Comparison of ENCODE assay signal across 8 mouse cellular contexts in the genomic region with DNA sequence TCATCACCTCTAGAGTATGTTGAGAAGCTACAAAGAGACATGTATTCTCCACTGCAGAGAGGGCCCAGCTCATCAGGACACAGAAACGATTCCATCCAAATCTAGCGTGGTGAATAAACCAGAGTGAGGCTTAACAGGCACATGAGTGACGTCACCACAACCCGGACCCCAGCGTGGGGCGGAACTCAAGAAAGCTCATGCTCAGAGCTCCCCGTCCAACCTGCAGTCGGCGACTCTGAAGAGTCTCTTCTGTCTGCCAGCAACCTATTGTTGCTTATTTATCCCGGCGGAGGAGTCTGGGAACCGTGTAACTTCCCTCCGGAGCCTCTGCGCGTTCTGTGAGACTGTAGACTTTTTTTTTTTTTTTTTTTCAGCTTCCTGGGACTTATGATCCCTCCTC. TPM values are rescaled to one million over a fixed set of nuclear protein-coding genes. Genes with fewer than 3 reads are reported as not detected.
DNase-seq lines count a peak whose midpoint lies in the region; TF ChIP-seq lines count a peak whose summit lies in the region.

No protein-coding gene starts in this region.

- WGBS in heart, embryonic 10.5 days, result 8% methylated on average over 15 of the region's 15 CpGs
- WGBS in small intestine, adult 2 months, result 5% methylated on average over 15 of the region's 15 CpGs

- H3K4me3 ChIP-seq in heart, embryonic 10.5 days, result peak overlapping the region; percentile 57
- peak overlapping the region; percentile 44 for H3K4me3 ChIP-seq in small intestine, adult 2 months (ENCODE audit: low read depth, low read length)

- peaks cover 5% of the 10 kb centered on the region; the same call in 1 of the 2 replicates for H3K36me3 ChIP-seq in heart, embryonic 10.5 days
- H3K36me3 ChIP-seq in small intestine, adult 2 months (ENCODE audit: control insufficient read depth, insufficient read depth, low read length), result no peaks in the 10 kb centered on the region

- H3K9me3 ChIP-seq in heart, embryonic 10.5 days, result no peaks in the 10 kb centered on the region

- H3K27ac ChIP-seq in heart, embryonic 10.5 days, result peak overlapping the region; percentile 81; the same call in 1 of the 2 replicates
- H3K27ac ChIP-seq in small intestine, adult 2 months (ENCODE audit: insufficient read depth, low read depth, low read length), result no peak overlapping the region

- no peaks in the 10 kb centered on the region for H3K27me3 ChIP-seq in heart, embryonic 10.5 days (ENCODE audit: insufficient read depth, poor library complexity, severe bottlenecking)
- no peaks in the 10 kb centered on the region for H3K27me3 ChIP-seq in small intestine, adult 2 months (ENCODE audit: control insufficient read depth, insufficient read depth, low read length)

- TF ChIP-seq POLR2A in small intestine, adult 2 months (IDR thresholded peaks at IDR 0.05; ENCODE audit: low read depth, low read length), result no peak

- DNase-seq in left cerebral cortex, postnatal 10 days (ENCODE audit: extremely low spot score in 1 of 2, low spot score in 2 of 2), result peak; percentile 28 to 74
- no peak for DNase-seq in left cerebral cortex, adult 8-10 months (ENCODE audit: low spot score in 2 of 2)
- peak; percentile 47 for DNase-seq in cerebellum, adult 9-11 months
- peak; percentile 85 for DNase-seq in heart, embryonic 10.5 days (ENCODE audit: low spot score)
- peak; percentile 69 for DNase-seq in kidney, postnatal 10 days
- DNase-seq in lung, postnatal 36 days, result peak; percentile 57
- DNase-seq in layer of hippocampus, adult 18-20 months (ENCODE audit: low spot score in 2 of 2), result no peak

- H3K4me1 ChIP-seq in heart, embryonic 10.5 days, result peaks cover 33% of the 10 kb centered on the region
- peaks cover 5% of the 10 kb centered on the region; the same call in 1 of the 2 replicates for H3K4me1 ChIP-seq in small intestine, adult 2 months (ENCODE audit: control insufficient read depth, insufficient read depth, insufficient read length, low read length)

- no peak for TF ChIP-seq CTCF in small intestine, adult 2 months (IDR thresholded peaks at IDR 0.05; ENCODE audit: extremely low read depth, insufficient read length, insufficient replicate concordance, low read depth, low read length)

- intact Hi-C loops in left cerebral cortex, postnatal 10 days (cut with DNase I), result no loop called here

RNA-seq across cellular contexts. Expression of a gene that starts 11.4 kb away (rescaled TPM):
- 10 to 100 TPM; 31.6 to 35.3 TPM for total RNA-seq in left cerebral cortex, postnatal 10 days (2021)
- total RNA-seq in left cerebral cortex, adult 8-10 months (2022), result 10 to 100 TPM; 37.6 to 46.6 (median 41.7) TPM
- 20.8 and 24.1 TPM in 2 replicates for polyA plus RNA-seq in heart, embryonic 10.5 days (2016; fragmentation: Nextera tagmentation; extraction: Ambion mirVana)
- polyA plus RNA-seq in small intestine, adult 2 months (2012; rRNA removed), result 2.0 and 2.8 TPM in 2 replicates
- 10 to 100 TPM; 41.1 to 42.9 TPM for total RNA-seq in layer of hippocampus, adult 18-20 months (2021)

RNA-seq across cellular contexts. Expression of a gene that starts 15.4 kb away (rescaled TPM):
- total RNA-seq in left cerebral cortex, postnatal 10 days (2021), result 10 to 100 TPM; 10.9 to 11.3 TPM
- 10 to 100 TPM in 3 of 4 experiments, 1 to 10 TPM in 1; 8.3 to 16.2 (median 13.5) TPM for total RNA-seq in left cerebral cortex, adult 8-10 months (2022)
- polyA plus RNA-seq in heart, embryonic 10.5 days (2016; fragmentation: Nextera tagmentation; extraction: Ambion mirVana), result 13.8 and 15.8 TPM in 2 replicates
- not detected in 2 replicates for polyA plus RNA-seq in small intestine, adult 2 months (2012; rRNA removed)
- total RNA-seq in layer of hippocampus, adult 18-20 months (2021), result 10 to 100 TPM in 1 of 2 experiments, 1 to 10 TPM in 1; 9.5 to 15.6 TPM

RNA-seq across cellular contexts. Expression of a gene that starts 44.6 kb away (rescaled TPM):
- total RNA-seq in left cerebral cortex, postnatal 10 days (2021), result 100 to 1,000 TPM; 113 TPM
- total RNA-seq in left cerebral cortex, adult 8-10 months (2022), result 10 to 100 TPM; 71.8 to 83.4 (median 74.2) TPM
- polyA plus RNA-seq in heart, embryonic 10.5 days (2016; fragmentation: Nextera tagmentation; extraction: Ambion mirVana), result 0.32 and 0.33 TPM in 2 replicates
- 0.95 TPM in 1 of 2 replicates, not detected in the other for polyA plus RNA-seq in small intestine, adult 2 months (2012; rRNA removed)
- total RNA-seq in layer of hippocampus, adult 18-20 months (2021), result 10 to 100 TPM; 52.5 to 58.8 TPM

RNA-seq across cellular contexts. Expression of a gene that starts 51.7 kb away (rescaled TPM):
- total RNA-seq in left cerebral cortex, postnatal 10 days (2021), result 10 to 100 TPM; 75.2 to 84.5 TPM
- 10 to 100 TPM; 57.7 to 66.6 (median 64.3) TPM for total RNA-seq in left cerebral cortex, adult 8-10 months (2022)
- 138 and 194 TPM in 2 replicates for polyA plus RNA-seq in heart, embryonic 10.5 days (2016; fragmentation: Nextera tagmentation; extraction: Ambion mirVana)
- 11.6 and 23.7 TPM in 2 replicates for polyA plus RNA-seq in small intestine, adult 2 months (2012; rRNA removed)
- total RNA-seq in layer of hippocampus, adult 18-20 months (2021), result 10 to 100 TPM; 50.6 to 54.4 TPM

Comparison
In these comparisons a context has a peak if more than half of its experiments do, and no peak if none do; other contexts are left out.
1. DNase-seq: peak in left cerebral cortex, postnatal 10 days (2 of 2), cerebellum, adult 9-11 months (single experiment), heart, embryonic 10.5 days (single experiment), kidney, postnatal 10 days (single experiment) and lung, postnatal 36 days (single experiment); none in left cerebral cortex, adult 8-10 months (0 of 2) and layer of hippocampus, adult 18-20 months (0 of 2).